Mouse (Mus musculus) activated CD4-positive, CD25-positive, alpha-beta regulatory T cell, adult 4 months (primary cell): Measurements from ENCODE around the gene Ganc. TPM values are rescaled to one million over a fixed set of nuclear protein-coding genes. Genes with fewer than 3 reads are reported as not detected.

ENCODE experiments used
- ATAC-seq: one replicate; pipeline ENCODE4 v1.8.0; 2017
- polyA plus RNA-seq, 2 experiments: library from polyadenylated mRNA; unstranded; fragments of 100-300 nt; shearing (Covaris generic); gene quantifications; one replicate each; pipeline ENCODE4 v1.2.1; 2017

Ganc gene
- polyA plus RNA-seq, 2 experiments from 2014 or later: 17.6 to 21.6 TPM

GRCm38 (mm10) chr2:120502605-120502990, 98.9 kb downstream of the Ganc start:
- ATAC-seq: no peak

- no peak for ATAC-seq
Observed at GRCm38 (mm10) chr2:120503094-120503493, 99.4 kb downstream of the Ganc start.

- ATAC-seq: no peak
Observed at GRCm38 (mm10) chr2:120503992-120504391, 100.3 kb downstream of the Ganc start.

Other genes with a start within 250 kb of the Ganc start
- gene Ehd4, start 249.3 kb upstream of the Ganc start, polyA plus RNA-seq: 1 to 10 TPM; 7.2 to 9.1 TPM
- under 1 TPM in 1 of 2 experiments, not detected in 1; 0.07 TPM for gene Pla2g4e, start 158.6 kb upstream of the Ganc start, polyA plus RNA-seq
- gene Pla2g4d, start 114.7 kb upstream of the Ganc start, polyA plus RNA-seq: not detected
- 1 to 10 TPM; 1.7 to 2.9 TPM for gene Pla2g4f, start 89.7 kb upstream of the Ganc start, polyA plus RNA-seq
- gene Vps39, start 50.8 kb upstream of the Ganc start, polyA plus RNA-seq: 10 to 100 TPM; 17.8 to 20.9 TPM
- gene Tmem87a, start 217 bp downstream of the Ganc start, polyA plus RNA-seq: 10 to 100 TPM; 17.9 to 28.6 TPM
- gene Capn3, start 52.1 kb downstream of the Ganc start, polyA plus RNA-seq: 10 to 100 TPM; 32.1 to 37.2 TPM
- 10 to 100 TPM; 23.3 to 25.1 TPM for gene Zfp106, start 159.9 kb downstream of the Ganc start, polyA plus RNA-seq
- gene Snap23, start 163.8 kb downstream of the Ganc start, polyA plus RNA-seq: 10 to 100 TPM; 58.1 to 58.3 TPM
- 10 to 100 TPM; 18.1 to 19.6 TPM for gene Haus2, start 205.5 kb downstream of the Ganc start, polyA plus RNA-seq
- 10 to 100 TPM; 30.7 to 32.2 TPM for gene Lrrc57, start 205.6 kb downstream of the Ganc start, polyA plus RNA-seq
- gene Stard9, start 225.2 kb downstream of the Ganc start, polyA plus RNA-seq: under 1 TPM; 0.60 to 0.62 TPM